Mouse (Mus musculus) 3134 (cell line): ENCODE data around the gene Osbp2.
A peak's percentile ranks its signal among the peaks of the same experiment; 100 is the strongest.

ENCODE experiments used
- DNase-seq: peaks from one replicate; pipeline ENCODE4 v3.0.0-alpha.2; 2011; ENCODE audit warnings: low spot score; ENCODE audit not compliant: insufficient read length; ENCODE audit errors: extremely low read depth

Osbp2 gene

GRCm38 (mm10) chr11:3669849-3670248 is 193.9 kb downstream of the Osbp2 start:
- peak; percentile 35 for DNase-seq

DNA sequence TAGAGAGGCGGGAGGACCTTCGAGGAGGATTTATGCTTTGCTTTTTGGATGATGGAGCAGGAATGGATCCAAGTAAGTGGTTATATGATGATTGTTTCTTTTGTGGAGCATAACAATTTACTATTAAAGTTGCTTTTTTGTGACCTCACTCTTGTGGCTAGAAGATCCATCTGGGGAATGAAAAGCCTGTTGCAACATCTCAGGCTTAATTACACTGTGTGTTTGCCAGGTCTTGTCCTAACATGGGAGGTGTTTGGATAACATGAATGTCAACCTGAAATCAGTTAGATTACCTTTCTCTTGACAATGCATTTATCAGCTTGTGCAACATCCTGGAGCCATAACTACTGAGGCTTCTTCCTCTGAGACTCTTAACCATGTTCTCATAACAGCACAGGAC is 194.9 kb downstream of the Osbp2 start:
- no peak for DNase-seq

GRCm38 (mm10) chr11:3667506-3667905 is 196.2 kb downstream of the Osbp2 start:
- DNase-seq, result no peak

GRCm38 (mm10) chr11:3661964-3662363 is 201.7 kb downstream of the Osbp2 start:
- DNase-seq, result no peak
